Mouse (Mus musculus) heart, adult 9 months (tissue): ENCODE results near the gene Rtn2.

ENCODE experiments used
- DNase-seq, 2 experiments: peaks; one replicate each; pipeline ENCODE4 v3.0.0; 2022; ENCODE audit warnings: low spot score in 2 of 2

Gene Rtn2

GRCm38 (mm10) chr7:19282385-19282784 lies at the start of gene Rtn2:
Gene Rtn2 (plus strand): TSS chr7:19282624.
- DNase-seq: peak in 1 of 2 experiments; percentile 48

DNA sequence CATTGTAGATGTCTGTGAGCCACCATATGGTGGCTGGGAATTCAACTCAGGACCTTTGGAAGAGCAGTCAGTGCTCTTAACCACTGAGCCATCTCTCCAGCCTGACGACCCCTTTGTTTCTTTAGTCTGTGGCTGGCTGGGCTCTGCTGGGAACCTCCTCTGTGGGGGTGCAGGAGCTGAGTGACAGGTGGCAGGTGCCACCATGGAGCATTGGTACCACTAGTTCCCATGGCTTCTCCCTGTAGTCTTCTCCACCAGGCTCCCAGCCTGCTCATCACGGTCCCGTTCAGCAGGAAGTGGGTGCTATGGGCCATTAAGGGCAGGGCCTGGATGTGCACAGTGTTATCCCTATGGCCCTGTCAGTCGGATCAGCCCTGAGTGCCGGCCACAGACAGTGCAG lies 47.8 kb upstream of the Rtn2 start:
- no peak for DNase-seq

DNA sequence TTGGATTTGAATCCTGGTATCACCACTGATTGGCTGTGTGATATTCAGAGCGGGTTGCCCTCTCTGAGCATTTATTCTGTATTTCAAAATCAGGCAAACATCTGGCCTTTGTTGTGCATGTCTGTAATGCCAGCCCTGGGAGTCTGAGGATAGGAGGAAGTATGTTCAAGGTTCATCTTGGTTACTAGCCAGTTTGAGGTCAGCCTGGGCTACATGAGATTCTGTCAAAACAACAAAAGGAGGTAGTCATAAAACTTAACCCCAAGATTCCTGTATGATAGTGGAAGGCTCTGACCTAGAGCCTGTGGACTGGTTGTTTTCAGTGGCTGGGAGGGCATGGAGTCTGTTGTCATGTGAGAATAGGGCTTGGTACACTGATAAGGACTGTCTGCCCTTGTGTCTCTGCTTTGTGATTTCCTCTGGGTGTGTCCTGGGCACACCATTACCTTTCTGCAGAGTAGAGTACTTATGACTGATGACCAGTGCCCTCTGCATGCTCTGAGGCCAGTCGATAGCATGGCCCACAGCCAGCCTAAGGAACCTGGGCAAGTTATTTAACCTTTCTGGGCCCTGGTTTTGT lies 47.2 kb upstream of the Rtn2 start:
- DNase-seq: no peak

DNA sequence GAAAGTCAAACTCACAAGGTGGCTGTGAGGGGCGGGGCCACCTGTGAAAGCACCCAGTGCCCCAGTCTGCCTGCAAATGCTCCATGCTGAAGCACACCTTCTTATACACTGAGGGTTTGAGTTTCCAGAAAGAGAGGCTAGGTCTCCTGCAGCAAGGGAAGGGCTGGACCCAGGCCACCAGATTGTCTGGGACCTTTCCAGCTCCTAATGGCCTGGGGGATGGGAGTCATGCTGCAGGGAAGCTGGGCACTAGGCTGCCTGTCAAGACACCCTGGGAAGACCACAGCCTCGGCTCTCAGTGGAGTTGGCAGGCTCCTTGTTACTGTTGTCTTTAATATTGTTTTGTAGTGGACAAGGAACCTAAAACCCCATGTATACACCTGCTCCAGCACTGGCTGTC lies 46.0 kb upstream of the Rtn2 start:
- DNase-seq: no peak

DNA sequence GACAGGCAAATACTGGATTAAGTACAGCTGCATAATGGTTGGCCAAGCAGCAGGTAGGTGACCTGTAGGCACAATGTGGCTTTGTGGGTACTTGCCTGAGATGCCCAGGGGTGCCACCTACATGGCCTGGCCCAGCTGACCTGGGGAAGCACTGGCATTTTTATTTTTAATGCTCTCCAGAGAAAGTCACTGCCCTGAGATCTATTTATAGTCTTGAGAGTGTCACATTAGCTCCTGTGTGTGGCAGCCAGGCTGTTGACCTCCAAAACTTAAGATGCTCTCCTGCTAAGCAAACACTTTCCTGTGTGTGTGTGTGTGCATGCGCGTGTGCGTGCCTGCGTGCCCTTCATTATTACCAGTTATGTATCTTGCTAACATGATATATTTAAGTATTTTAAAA lies 44.1 kb upstream of the Rtn2 start:
- DNase-seq: peak; percentile 64 to 65

DNA sequence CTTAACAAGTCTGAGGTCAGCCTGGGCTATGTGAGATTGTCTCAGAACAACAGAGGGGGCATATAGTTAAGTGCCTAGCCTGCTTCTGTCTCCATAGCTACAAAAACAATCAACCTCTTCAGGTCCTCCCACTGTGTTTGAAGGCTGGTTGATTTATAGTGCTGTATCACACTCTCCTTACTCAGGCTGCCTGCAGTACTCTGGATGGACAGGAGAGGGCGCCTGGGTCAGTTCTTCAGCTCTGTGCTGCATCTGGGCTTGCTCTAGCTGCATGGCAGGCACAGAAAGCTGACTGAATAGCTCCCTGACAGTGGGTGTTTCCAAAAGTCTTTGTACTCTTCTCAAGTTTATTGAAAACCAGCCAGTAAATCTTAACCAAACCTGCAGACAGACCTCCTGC lies 43.0 kb upstream of the Rtn2 start:
- peak; percentile 72 to 88 for DNase-seq

- no peak for DNase-seq
These were observed 42.4 kb upstream of the Rtn2 start for GRCm38 (mm10) chr7:19239986-19240385.

GRCm38 (mm10) chr7:19240905-19241463 lies 41.4 kb upstream of the Rtn2 start:
- DNase-seq: no peak

GRCm38 (mm10) chr7:19242005-19242404 lies 40.4 kb upstream of the Rtn2 start:
- DNase-seq: no peak

GRCm38 (mm10) chr7:19243858-19244257 lies 38.6 kb upstream of the Rtn2 start:
- DNase-seq: no peak

DNA sequence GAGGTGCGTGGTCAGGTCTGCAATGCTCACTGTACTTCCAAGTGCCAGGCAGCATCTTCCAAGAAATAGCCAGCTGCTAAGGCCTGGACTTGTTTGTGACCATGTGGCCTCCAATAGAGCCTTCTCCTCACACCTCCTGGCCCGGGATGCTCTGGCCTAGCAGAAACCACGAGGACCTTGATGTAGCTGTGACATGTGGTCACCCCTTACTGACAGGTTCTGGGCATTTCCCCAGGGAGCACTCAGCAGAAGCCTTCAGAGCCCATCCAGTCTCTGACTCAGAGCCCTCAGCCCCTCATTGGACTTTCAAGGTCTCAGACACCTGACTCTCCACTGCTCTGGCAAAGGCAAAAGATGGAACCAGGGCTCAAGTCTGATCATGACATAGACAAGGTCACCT lies 37.3 kb upstream of the Rtn2 start:
- DNase-seq: no peak

- DNase-seq: no peak
These were observed 35.6 kb upstream of the Rtn2 start for GRCm38 (mm10) chr7:19246855-19247254.

- DNase-seq: no peak
These were observed 34.9 kb upstream of the Rtn2 start for GRCm38 (mm10) chr7:19247511-19247910.

GRCm38 (mm10) chr7:19252078-19252477 lies 30.3 kb upstream of the Rtn2 start:
- DNase-seq: no peak

GRCm38 (mm10) chr7:19253437-19253836 lies 29.0 kb upstream of the Rtn2 start:
- DNase-seq: no peak

- no peak for DNase-seq
These were observed 27.0 kb upstream of the Rtn2 start for GRCm38 (mm10) chr7:19255395-19255794.

GRCm38 (mm10) chr7:19256567-19256966 lies 25.9 kb upstream of the Rtn2 start:
- no peak for DNase-seq

GRCm38 (mm10) chr7:19257390-19258022 lies 24.9 kb upstream of the Rtn2 start:
- DNase-seq: peak; percentile 78 to 82

- peak in 1 of 2 experiments; percentile 60 for DNase-seq
These were observed 24.1 kb upstream of the Rtn2 start for GRCm38 (mm10) chr7:19258336-19258735.

GRCm38 (mm10) chr7:19265147-19265546 lies 17.3 kb upstream of the Rtn2 start:
- peak in 1 of 2 experiments; percentile 29 for DNase-seq

DNA sequence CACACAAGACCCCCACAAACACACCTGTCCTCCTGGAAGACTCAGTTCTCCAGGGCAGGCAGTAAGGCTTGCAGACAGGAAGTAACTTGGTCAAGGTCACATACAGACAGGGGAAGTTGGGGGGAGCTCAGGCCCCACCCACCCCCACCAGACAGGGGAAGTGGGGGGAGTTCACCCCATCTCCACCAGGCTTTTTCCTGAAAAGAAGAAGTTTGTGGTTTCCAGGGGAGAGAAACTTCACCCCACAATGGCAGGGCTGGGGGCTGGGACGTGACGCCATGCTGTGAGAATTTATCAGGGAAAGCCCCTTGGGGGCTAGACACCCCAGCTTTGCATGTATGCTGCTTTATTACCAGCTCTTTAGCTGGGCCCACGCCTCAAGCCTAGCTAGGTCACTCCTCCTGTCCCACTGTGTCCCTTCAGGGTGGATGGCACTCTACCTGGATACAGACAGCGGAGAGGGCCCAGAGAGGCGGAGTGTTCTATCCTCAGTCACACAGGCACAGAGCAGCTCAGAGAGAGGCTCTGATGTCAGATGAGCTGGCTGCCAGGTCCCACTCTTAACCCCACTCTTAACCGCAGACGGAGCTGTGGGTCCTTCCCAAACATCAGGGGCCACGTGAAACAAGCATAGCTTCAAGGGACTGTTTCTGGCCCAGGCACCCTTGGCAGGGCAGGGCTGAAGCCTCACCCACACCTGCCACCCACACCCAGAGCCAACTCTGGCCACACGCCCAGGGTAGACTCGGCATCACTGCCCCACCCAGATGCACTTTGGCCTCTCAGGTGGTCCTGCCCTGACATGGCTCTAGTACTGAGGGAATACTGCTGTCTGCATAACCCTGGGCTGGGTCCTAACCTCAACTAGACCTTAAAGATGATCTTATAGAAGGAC lies 16.2 kb upstream of the Rtn2 start:
- peak; percentile 23 to 51 for DNase-seq

DNA sequence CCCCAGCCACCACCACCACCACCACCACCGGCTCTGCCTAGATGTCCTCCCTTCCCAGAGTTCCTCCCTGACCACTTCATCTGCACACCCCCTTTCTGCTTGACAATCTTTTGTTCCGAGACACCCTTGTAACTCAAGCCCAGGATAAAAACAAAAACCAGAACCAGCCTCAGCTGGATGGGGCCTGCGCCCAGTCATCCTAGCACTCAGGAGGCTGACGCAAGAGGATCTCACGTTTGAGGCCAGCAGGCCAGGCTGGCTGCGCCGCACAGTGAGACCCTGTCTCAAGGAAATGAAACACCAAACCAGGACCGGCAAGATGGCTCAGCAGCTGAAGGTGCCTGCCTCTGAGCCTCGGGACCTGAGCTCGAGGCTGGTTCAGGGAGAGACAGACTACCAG lies 15.4 kb upstream of the Rtn2 start:
- DNase-seq: no peak
